8 mouse cellular contexts compared by ENCODE assay signal in genomic region chr11:44619887-44620693, GRCm38 (mm10). TPM values are rescaled to one million over a fixed set of nuclear protein-coding genes. Genes with fewer than 3 reads are reported as not detected.
DNase-seq lines count a peak whose midpoint lies in the region; TF ChIP-seq lines count a peak whose summit lies in the region.

No protein-coding gene starts in this region.

- 2% methylated on average over 41 of the region's 41 CpGs for WGBS in heart, embryonic 10.5 days

- no peaks in the 10 kb centered on the region for H3K9me3 ChIP-seq in heart, embryonic 10.5 days

- no peak for TF ChIP-seq CTCF in layer of hippocampus, adult 2 months (conservative IDR thresholded peaks at IDR 0.05)

- H3K4me1 ChIP-seq in heart, embryonic 10.5 days: peaks cover 29% of the 10 kb centered on the region

- H3K27me3 ChIP-seq in heart, embryonic 10.5 days (ENCODE audit: insufficient read depth, poor library complexity, severe bottlenecking): peaks cover 54% of the 10 kb centered on the region

- no peak overlapping the region for H3K27ac ChIP-seq in layer of hippocampus, adult 2 months
- peak overlapping the region; percentile 84 for H3K27ac ChIP-seq in heart, embryonic 10.5 days

- peak overlapping the region; percentile 38 for H3K4me3 ChIP-seq in layer of hippocampus, adult 2 months
- H3K4me3 ChIP-seq in heart, embryonic 10.5 days: peak overlapping the region; percentile 71

- no peak for DNase-seq in layer of hippocampus, adult 2 months (ENCODE audit: low spot score in 2 of 2)
- DNase-seq in layer of hippocampus, adult 8-10 months (ENCODE audit: low spot score in 2 of 2): no peak
- DNase-seq in cerebellum, postnatal 10 days: peak; percentile 53 to 55
- DNase-seq in heart, embryonic 10.5 days (ENCODE audit: low spot score): no peak
- peak; percentile 41 to 52 for DNase-seq in kidney, postnatal 4 days
- DNase-seq in spleen, postnatal 36 days (ENCODE audit: low spot score in 2 of 2): peak; percentile 55 to 56
- no peak for DNase-seq in thymus, postnatal 4 days
- DNase-seq in frontal cortex, postnatal 14 days (ENCODE audit: low spot score in 2 of 2): no peak

- H3K36me3 ChIP-seq in heart, embryonic 10.5 days: no peaks in the 10 kb centered on the region; the same call in 1 of the 2 replicates

RNA-seq across cellular contexts. Expression of gene Ebf1, which starts 3.0 kb away (rescaled TPM):
- 1 to 10 TPM; 2.3 to 3.4 TPM for total RNA-seq in layer of hippocampus, adult 2 months (2021)
- total RNA-seq in layer of hippocampus, adult 8-10 months (2022): 1 to 10 TPM; 2.8 to 5.3 (median 3.4) TPM
- 7.6 and 17.9 TPM in 2 replicates for polyA plus RNA-seq in heart, embryonic 10.5 days (2016; fragmentation: Nextera tagmentation; extraction: Ambion mirVana)

Comparison
In these comparisons a context has a peak if more than half of its experiments do, and no peak if none do; other contexts are left out.
1. DNase-seq: peak in cerebellum, postnatal 10 days (2 of 2), kidney, postnatal 4 days (2 of 2) and spleen, postnatal 36 days (2 of 2); none in layer of hippocampus, adult 2 months (0 of 2), layer of hippocampus, adult 8-10 months (0 of 2), heart, embryonic 10.5 days (single experiment), thymus, postnatal 4 days (single experiment) and frontal cortex, postnatal 14 days (0 of 2).